Mouse (Mus musculus): ENCODE data around the gene Foxred1.

GRCm38 (mm10) chr9:35161721-35162120 is 49.1 kb downstream of the Foxred1 start:
- TF ChIP-seq POLR2A (IDR thresholded peaks at IDR 0.05; ENCODE audit: borderline replicate concordance, extremely low read depth, low read depth, low read length) (no peak), CTCF (IDR thresholded peaks at IDR 0.05; ENCODE audit: insufficient read depth, low read length) (no peak)
